Mouse (Mus musculus) brain, embryonic 14.5 days (tissue): Measurements from ENCODE around the gene Wls.

Experiments
- CTCF ChIP-seq: fragments of 200-500 bp; IDR thresholded peaks from 2 replicates; pipeline ENCODE4 v1.5.1; 2012; ENCODE audit warnings: inconsistent platforms, mild to moderate bottlenecking, moderate library complexity, borderline replicate concordance; ENCODE audit not compliant: insufficient read depth, insufficient read length; ENCODE audit errors: extremely low read depth
- POLR2A ChIP-seq: fragments of 200-500 bp; IDR thresholded peaks from 2 replicates; pipeline ENCODE4 v1.6.1; 2012; ENCODE audit warnings: mild to moderate bottlenecking, inconsistent platforms, borderline replicate concordance; ENCODE audit not compliant: poor library complexity, insufficient read depth, insufficient read length, severe bottlenecking; ENCODE audit errors: extremely low read depth

DNA sequence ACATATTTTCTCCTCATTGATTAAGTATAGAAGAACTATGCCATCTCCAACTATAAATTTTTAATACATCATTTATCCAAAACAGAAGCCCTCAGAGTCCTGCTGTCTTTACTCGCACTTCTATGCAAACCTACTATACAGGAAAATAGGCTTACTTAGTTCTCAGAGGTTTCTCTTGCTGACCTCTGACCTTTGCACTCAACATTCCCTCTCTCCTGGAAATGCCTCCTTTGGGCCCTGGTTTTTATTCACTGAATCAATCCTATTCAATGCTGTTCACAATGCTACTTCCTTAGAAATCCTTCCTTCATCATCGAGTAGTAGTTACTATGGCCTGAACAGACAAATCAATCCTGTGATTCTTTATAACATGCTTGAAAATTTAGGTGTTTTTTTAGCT lies 49.7 kb upstream of the Wls start:
- no peak for TF ChIP-seq CTCF
- TF ChIP-seq POLR2A: no peak
